In the genomic region with DNA sequence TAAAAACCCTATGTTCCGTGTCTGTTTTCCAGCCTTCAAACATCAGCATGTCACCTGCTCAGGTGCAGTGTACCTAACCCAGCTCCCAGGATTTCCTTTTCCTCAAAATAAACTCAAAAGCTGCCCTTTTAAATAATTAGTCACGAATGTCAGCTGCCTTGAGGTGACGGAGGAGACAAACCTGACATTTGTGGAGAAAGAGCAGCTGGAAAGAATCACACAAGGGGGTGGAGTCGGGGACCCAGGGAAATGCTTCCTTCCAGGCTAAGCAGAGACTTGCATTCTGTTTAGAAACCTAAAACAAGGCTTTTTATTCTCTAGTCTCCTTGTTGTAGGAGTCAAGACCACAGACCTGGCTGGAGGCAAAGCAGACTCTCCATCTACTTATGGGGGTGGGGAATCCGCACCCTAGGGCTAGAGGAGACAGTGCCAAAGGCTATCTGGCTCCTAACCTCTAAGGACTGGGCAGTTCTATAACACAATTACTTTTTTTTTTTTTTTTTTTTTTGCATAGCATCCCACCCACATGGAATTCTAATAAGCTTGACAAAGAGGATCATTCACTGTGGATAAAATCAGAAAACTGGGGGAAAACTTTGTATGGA, we compare ENCODE assay signal across 16 mouse cellular contexts. TPM values are rescaled to one million over a fixed set of nuclear protein-coding genes. Genes with fewer than 3 reads are reported as not detected.
A peak's percentile ranks its signal among the peaks of the same experiment; 100 is the strongest.
DNase-seq lines count a peak whose midpoint lies in the region; ATAC-seq and TF ChIP-seq lines count a peak whose summit lies in the region.
"Had no signal": no experiment of that assay in that cellular context is flagged by ENCODE, and none has a peak within 500 bp of the region (broad histone marks: within the 10 kb centered on the region; RNA-seq: fewer than 3 reads in every experiment).

No protein-coding gene starts in this region.

- H3K27ac ChIP-seq in heart, embryonic 10.5 days = peak overlapping the region; percentile 62
- peak overlapping the region; percentile 54; the same call in 1 of the 2 replicates for H3K27ac ChIP-seq in kidney, embryonic 15.5 days
- 0 out of 2 replicates have a peak overlapping the region, but pooled peaks have one; percentile 12 for H3K27ac ChIP-seq in midbrain, embryonic 15.5 days
- H3K27ac ChIP-seq in midbrain, embryonic 14.5 days (replicated peaks; ENCODE audit: low read depth, low read length) = no peak overlapping the region
- H3K27ac ChIP-seq in olfactory bulb, adult 2 months (ENCODE audit: insufficient read depth, low read depth, low read length) = peak overlapping the region; percentile 38; the same call in 1 of the 2 replicates
- H3K27ac ChIP-seq in gastrocnemius, adult 2 months = no peak overlapping the region
- H3K27ac ChIP-seq: forebrain, embryonic 15.5 days; intestine, embryonic 15.5 days; macrophage had no signal

- H3K4me3 ChIP-seq in heart, embryonic 10.5 days = no peak overlapping the region
- no peak overlapping the region for H3K4me3 ChIP-seq in kidney, embryonic 15.5 days (replicated peaks)
- no peak overlapping the region for H3K4me3 ChIP-seq in midbrain, embryonic 15.5 days
- no peak overlapping the region for H3K4me3 ChIP-seq in midbrain, embryonic 14.5 days (replicated peaks; ENCODE audit: low read depth, low read length)
- no peak overlapping the region for H3K4me3 ChIP-seq in olfactory bulb, adult 2 months (ENCODE audit: insufficient read depth, low read depth, low read length)
- H3K4me3 ChIP-seq in gastrocnemius, adult 2 months = no peak overlapping the region
- H3K4me3 ChIP-seq: forebrain, embryonic 15.5 days; intestine, embryonic 15.5 days had no signal

- WGBS in heart, embryonic 10.5 days = 32% methylated on average over 5 of the region's 5 CpGs
- 42% methylated on average over 5 of the region's 5 CpGs for WGBS in kidney, embryonic 15.5 days
- 60% methylated on average over 5 of the region's 5 CpGs for WGBS in midbrain, embryonic 15.5 days
- 62% methylated on average over 5 of the region's 5 CpGs for WGBS in midbrain, embryonic 14.5 days
- WGBS in olfactory bulb, adult 2 months = 50% methylated on average over 5 of the region's 5 CpGs

- no peaks in the 10 kb centered on the region for H3K9me3 ChIP-seq in heart, embryonic 10.5 days
- H3K9me3 ChIP-seq in kidney, embryonic 15.5 days (replicated peaks) = no peaks in the 10 kb centered on the region
- H3K9me3 ChIP-seq in midbrain, embryonic 15.5 days = no peaks in the 10 kb centered on the region
- no peaks in the 10 kb centered on the region for H3K9me3 ChIP-seq in midbrain, embryonic 14.5 days (ENCODE audit: control insufficient read depth, low read length)
- H3K9me3 ChIP-seq: forebrain, embryonic 15.5 days; intestine, embryonic 15.5 days had no signal

- ATAC-seq in kidney, embryonic 15.5 days (replicated peaks; ENCODE audit: low FRiP score) = no peak
- ATAC-seq in midbrain, embryonic 15.5 days (replicated peaks) = no peak
- ATAC-seq in midbrain, embryonic 14.5 days (ENCODE audit: low FRiP score, low TSS enrichment) = no peak
- ATAC-seq: forebrain, embryonic 15.5 days; intestine, embryonic 15.5 days had no signal

- no peak for TF ChIP-seq CTCF in olfactory bulb, adult 2 months (IDR thresholded peaks at IDR 0.05; ENCODE audit: insufficient read depth, low read depth, low read length)
- TF ChIP-seq CTCF in gastrocnemius, adult 2 months (IDR thresholded peaks at IDR 0.05) = no peak

- peaks cover 8% of the 10 kb centered on the region; the same call in 1 of the 2 replicates for H3K36me3 ChIP-seq in heart, embryonic 10.5 days
- H3K36me3 ChIP-seq in kidney, embryonic 15.5 days = no peaks in the 10 kb centered on the region
- H3K36me3 ChIP-seq in midbrain, embryonic 15.5 days (replicated peaks) = no peaks in the 10 kb centered on the region
- H3K36me3 ChIP-seq in midbrain, embryonic 14.5 days (ENCODE audit: control insufficient read depth, insufficient read depth, low read length) = no peaks in the 10 kb centered on the region
- H3K36me3 ChIP-seq: forebrain, embryonic 15.5 days; intestine, embryonic 15.5 days had no signal

- TF ChIP-seq POLR2A in olfactory bulb, adult 2 months (IDR thresholded peaks at IDR 0.05; ENCODE audit: insufficient read depth, low read depth, low read length) = no peak

- no peak overlapping the region for H3K4me2 ChIP-seq in kidney, embryonic 15.5 days
- no peak overlapping the region for H3K4me2 ChIP-seq in midbrain, embryonic 15.5 days
- no peak overlapping the region for H3K4me2 ChIP-seq in midbrain, embryonic 14.5 days (ENCODE audit: low read length)
- H3K4me2 ChIP-seq: forebrain, embryonic 15.5 days; intestine, embryonic 15.5 days had no signal

- H3K9ac ChIP-seq in kidney, embryonic 15.5 days = no peak overlapping the region
- H3K9ac ChIP-seq in midbrain, embryonic 15.5 days = no peak overlapping the region
- no peak overlapping the region for H3K9ac ChIP-seq in midbrain, embryonic 14.5 days (replicated peaks; ENCODE audit: low read length)
- H3K9ac ChIP-seq: forebrain, embryonic 15.5 days; intestine, embryonic 15.5 days had no signal

- H3K4me1 ChIP-seq in heart, embryonic 10.5 days = peaks cover 62% of the 10 kb centered on the region
- peaks cover 19% of the 10 kb centered on the region; the same call in 1 of the 2 replicates for H3K4me1 ChIP-seq in kidney, embryonic 15.5 days
- H3K4me1 ChIP-seq in midbrain, embryonic 15.5 days = peaks cover 13% of the 10 kb centered on the region
- no peaks in the 10 kb centered on the region for H3K4me1 ChIP-seq in midbrain, embryonic 14.5 days (ENCODE audit: control insufficient read depth, insufficient read depth, low read length)
- peaks cover 19% of the 10 kb centered on the region for H3K4me1 ChIP-seq in olfactory bulb, adult 2 months (ENCODE audit: control insufficient read depth, insufficient read depth, low read length)

- no peak for DNase-seq in heart, embryonic 10.5 days (ENCODE audit: low spot score)
- DNase-seq in heart, adult 9 months (ENCODE audit: low spot score in 2 of 2) = no peak
- DNase-seq in kidney, adult 9 months = no peak
- DNase-seq in midbrain, embryonic 14.5 days = no peak
- no peak for DNase-seq in gastrocnemius, adult 2 months
- DNase-seq: adrenal gland, adult 8-10 months; cerebellum, adult 9-10 months; gastrocnemius, postnatal 36 days; right cerebral cortex, postnatal 14 days; thymus, postnatal 4 days had no signal

- H3K27me3 ChIP-seq in heart, embryonic 10.5 days (ENCODE audit: insufficient read depth, poor library complexity, severe bottlenecking) = no peaks in the 10 kb centered on the region
- no peaks in the 10 kb centered on the region for H3K27me3 ChIP-seq in kidney, embryonic 15.5 days
- H3K27me3 ChIP-seq in midbrain, embryonic 15.5 days (replicated peaks) = no peaks in the 10 kb centered on the region
- no peaks in the 10 kb centered on the region for H3K27me3 ChIP-seq in midbrain, embryonic 14.5 days (ENCODE audit: control insufficient read depth, insufficient read depth, low read length)
- H3K27me3 ChIP-seq: forebrain, embryonic 15.5 days; intestine, embryonic 15.5 days had no signal

- intact Hi-C loops in gastrocnemius, adult 2 months (cut with DNase I) = no loop called here

RNA-seq across cellular contexts. Expression of gene Stk39, which starts 29.9 kb away (rescaled TPM):
- polyA plus RNA-seq in heart, embryonic 10.5 days (2016; fragmentation: Nextera tagmentation; extraction: Ambion mirVana) = 45.2 and 51.3 TPM in 2 replicates
- polyA plus RNA-seq in kidney, embryonic 15.5 days (2015; fragmentation: Nextera tagmentation; extraction: Ambion mirVana) = 19.9 and 20.0 TPM in 2 replicates
- 22.7 and 24.6 TPM in 2 replicates for polyA plus RNA-seq in midbrain, embryonic 15.5 days (2015; fragmentation: Nextera tagmentation; extraction: Ambion mirVana)
- 29.3 and 39.0 TPM in 2 replicates for polyA plus RNA-seq in midbrain, embryonic 14.5 days (2014; fragmentation: Nextera tagmentation; extraction: Ambion mirVana)
- polyA plus RNA-seq in olfactory bulb, adult 2 months (2012; ENCODE audit: insufficient read depth, insufficient read length, low replicate concordance, missing spikeins) = not detected in 2 replicates
- 1 to 10 TPM; 1.9 to 4.1 TPM for total RNA-seq in gastrocnemius, adult 2 months (2021)

Comparison
In these comparisons a context has a peak if more than half of its experiments do, and no peak if none do; other contexts are left out.
1. H3K27ac ChIP-seq: peak in heart, embryonic 10.5 days (single experiment), kidney, embryonic 15.5 days (single experiment), midbrain, embryonic 15.5 days (single experiment) and olfactory bulb, adult 2 months (single experiment); none in midbrain, embryonic 14.5 days (single experiment) and gastrocnemius, adult 2 months (single experiment).